Mouse (Mus musculus): Measurements from ENCODE around the gene Faap20. TPM values are rescaled to one million over a fixed set of nuclear protein-coding genes. Genes with fewer than 3 reads are reported as not detected.

Faap20 gene
- polyA plus RNA-seq, 1 experiment from 2014 or later: 66.8 TPM

- H3K27me3 ChIP-seq (ENCODE audit: control insufficient read depth, insufficient read depth, low read length): 0 out of 2 replicates have a peak, but pooled peaks cover 3% of the 10 kb centered on the region
- no peak overlapping the region for H3K4me3 ChIP-seq (ENCODE audit: low read depth, low read length)
- no peak overlapping the region for H3K27ac ChIP-seq (ENCODE audit: low read depth, low read length)
- no peaks in the 10 kb centered on the region for H3K36me3 ChIP-seq (ENCODE audit: control insufficient read depth, insufficient read depth, low read length)
- WGBS (ENCODE audit: insufficient replicate concordance): 89% methylated on average over 7 of the region's 7 CpGs
- no peak for ATAC-seq (replicated peaks; ENCODE audit: insufficient number of reproducible peaks, low FRiP score, low TSS enrichment)
- no peak overlapping the region for H3K4me2 ChIP-seq
- H3K4me1 ChIP-seq (ENCODE audit: control insufficient read depth, insufficient read depth, low read length): peaks cover 7% of the 10 kb centered on the region
- H3K9me3 ChIP-seq (replicated peaks; ENCODE audit: control insufficient read depth, low read length): no peaks in the 10 kb centered on the region
- H3K9ac ChIP-seq (ENCODE audit: low read depth, low read length): no peak overlapping the region
These were observed 55.0 kb downstream of the Faap20 start for GRCm38 (mm10) chr4:155304508-155305096.

- peaks cover 7% of the 10 kb centered on the region for H3K4me1 ChIP-seq (ENCODE audit: control insufficient read depth, insufficient read depth, low read length)
These were observed 56.0 kb downstream of the Faap20 start for GRCm38 (mm10) chr4:155305531-155306031.

More at GRCm38 (mm10) chr4:155305531-155306031, 56.0 kb downstream of the Faap20 start:
- no peak for ATAC-seq (replicated peaks; ENCODE audit: insufficient number of reproducible peaks, low FRiP score, low TSS enrichment)
- Histone ChIP-seq H3K27ac (ENCODE audit: low read depth, low read length) (no peak overlapping the region), H3K36me3 (ENCODE audit: control insufficient read depth, insufficient read depth, low read length) (no peaks in the 10 kb centered on the region), H3K9me3 (replicated peaks; ENCODE audit: control insufficient read depth, low read length) (no peaks in the 10 kb centered on the region), H3K9ac (ENCODE audit: low read depth, low read length) (no peak overlapping the region), H3K4me3 (ENCODE audit: low read depth, low read length) (no peak overlapping the region), H3K4me2 (no peak overlapping the region), H3K27me3 (ENCODE audit: control insufficient read depth, insufficient read depth, low read length) (0 out of 2 replicates have a peak, but pooled peaks cover 3% of the 10 kb centered on the region)
- 62% methylated on average over 8 of the region's 8 CpGs for WGBS (ENCODE audit: insufficient replicate concordance)

Other genes with a start within 250 kb of the Faap20 start
- 0.13 and 0.30 TPM in 2 replicates for gene Plch2, start 193.0 kb upstream of the Faap20 start, polyA plus RNA-seq (2014; fragmentation: Nextera tagmentation; extraction: Ambion mirVana)
- gene Pex10, start 182.8 kb upstream of the Faap20 start, polyA plus RNA-seq (2014; fragmentation: Nextera tagmentation; extraction: Ambion mirVana): 4.1 and 9.9 TPM in 2 replicates
- gene Rer1, start 163.4 kb upstream of the Faap20 start, polyA plus RNA-seq (2014; fragmentation: Nextera tagmentation; extraction: Ambion mirVana): 148 TPM in 2 replicates
- 2.5 and 2.9 TPM in 2 replicates for gene Morn1, start 163.2 kb upstream of the Faap20 start, polyA plus RNA-seq (2014; fragmentation: Nextera tagmentation; extraction: Ambion mirVana)
- 14.6 and 14.8 TPM in 2 replicates for gene Ski, start 27.2 kb upstream of the Faap20 start, polyA plus RNA-seq (2014; fragmentation: Nextera tagmentation; extraction: Ambion mirVana)
- gene Prkcz, start 111.6 kb downstream of the Faap20 start, polyA plus RNA-seq (2014; fragmentation: Nextera tagmentation; extraction: Ambion mirVana): 6.8 and 8.2 TPM in 2 replicates
- 0.14 and 0.16 TPM in 2 replicates for gene Gabrd, start 148.3 kb downstream of the Faap20 start, polyA plus RNA-seq (2014; fragmentation: Nextera tagmentation; extraction: Ambion mirVana)
- 1.6 and 1.8 TPM in 2 replicates for gene Cfap74, start 159.4 kb downstream of the Faap20 start, polyA plus RNA-seq (2014; fragmentation: Nextera tagmentation; extraction: Ambion mirVana)
- gene Tmem52, start 219.3 kb downstream of the Faap20 start, polyA plus RNA-seq (2014; fragmentation: Nextera tagmentation; extraction: Ambion mirVana): not detected in 2 replicates
- gene Gnb1, start 241.6 kb downstream of the Faap20 start, polyA plus RNA-seq (2014; fragmentation: Nextera tagmentation; extraction: Ambion mirVana): 410 and 416 TPM in 2 replicates